Mouse (Mus musculus) kidney, embryonic 16.5 days (tissue): ENCODE measurements around the gene Clec4e. TPM values are rescaled to one million over a fixed set of nuclear protein-coding genes. Genes with fewer than 3 reads are reported as not detected.
"Not testable (repeated sequence)": the region's sequence is repeated elsewhere in the genome, so short reads cannot be mapped to it uniquely, and the experiment has no call there.

Source experiments
- ATAC-seq: fragments of 200-750 bp; cut with Nextera tagmentation; 2 replicates; pipeline ENCODE4 v1.8.0; 2017; ENCODE audit warnings: moderate TSS enrichment; ENCODE audit not compliant: low FRiP score, low TSS enrichment
- H3K27ac ChIP-seq: fragments of 300-500 bp; sonication (generic); 2 replicates; pipeline ENCODE4 v1.5.1; 2014; ENCODE audit warnings: low read length
- H3K27me3 ChIP-seq: fragments of 300-500 bp; sonication (generic); 2 replicates; pipeline ENCODE4 v1.6.1; 2014; ENCODE audit warnings: low read length, control low read depth, mixed read lengths; ENCODE audit not compliant: insufficient read depth
- H3K36me3 ChIP-seq: fragments of 300-500 bp; sonication (generic); 2 replicates; pipeline ENCODE4 v1.6.1; 2014; ENCODE audit warnings: low read length, control low read depth, mixed read lengths; ENCODE audit not compliant: insufficient read depth
- H3K4me1 ChIP-seq: fragments of 300-500 bp; sonication (generic); 2 replicates; pipeline ENCODE4 v1.6.1; 2014; ENCODE audit warnings: low read length, control low read depth, mixed read lengths; ENCODE audit not compliant: insufficient read depth
- H3K4me2 ChIP-seq: fragments of 300-500 bp; sonication (generic); replicated peaks from 2 replicates; pipeline ENCODE4 v1.6.1; 2014; ENCODE audit warnings: low read depth, low read length
- H3K4me3 ChIP-seq: fragments of 300-500 bp; sonication (generic); 2 replicates; pipeline ENCODE4 v1.5.1; 2014; ENCODE audit warnings: mild to moderate bottlenecking, low read length
- H3K9ac ChIP-seq: fragments of 300-500 bp; sonication (generic); replicated peaks from 2 replicates; pipeline ENCODE4 v1.6.1; 2014; ENCODE audit warnings: low read length
- H3K9me3 ChIP-seq: fragments of 300-500 bp; sonication (generic); 2 replicates; pipeline ENCODE4 v1.6.1; 2016; ENCODE audit warnings: low read length, control low read depth
- WGBS: fragments of 180-500 bp; shearing (Covaris S2); extraction: QIAGEN DNeasy Blood & Tissue Kit; methylation state at CpG from one replicate; pipeline ENCODE4 v1.1.7; 2014; 5-methylcytosine and 5-hydroxymethylcytosine counted together
- polyA plus RNA-seq: library from polyadenylated mRNA; unstranded; fragments of >200 nt; fragmentation: Nextera tagmentation; extraction: Ambion mirVana; gene quantifications from 2 replicates; pipeline ENCODE4 v1.2.1, GENCODE M21; 2015

Gene Clec4e
- polyA plus RNA-seq, 1 experiment from 2014 or later = 0.06 TPM

DNA sequence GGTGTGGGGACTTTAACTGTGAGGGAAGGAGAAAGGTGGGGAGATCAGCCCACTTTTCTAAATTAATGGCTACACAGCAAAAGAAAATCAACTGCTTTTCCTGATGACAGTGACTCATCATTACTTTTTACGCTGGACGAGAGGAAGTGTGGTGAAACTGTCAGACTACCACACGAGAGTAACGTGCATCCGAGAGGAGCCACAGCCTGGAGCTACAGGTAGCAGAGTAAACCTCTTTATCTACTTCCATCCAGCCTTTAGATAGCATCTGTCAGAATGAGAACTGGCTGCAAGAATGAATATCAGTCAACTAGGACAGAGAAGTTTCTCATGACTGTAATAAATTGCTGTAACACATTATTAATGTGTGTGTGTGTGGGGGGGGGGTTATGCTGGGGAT is 22.7 kb downstream of the Clec4e start:
- Histone ChIP-seq H3K27ac (no peak overlapping the region), H3K36me3 (no peaks in the 10 kb centered on the region), H3K4me2 (no peak overlapping the region), H3K4me1 (no peaks in the 10 kb centered on the region), H3K4me3 (no peak overlapping the region), H3K27me3 (no peaks in the 10 kb centered on the region), H3K9me3 (no peaks in the 10 kb centered on the region), H3K9ac (no peak overlapping the region)
- WGBS = 70% methylated on average over 5 of the region's 5 CpGs
- ATAC-seq = no peak

DNA sequence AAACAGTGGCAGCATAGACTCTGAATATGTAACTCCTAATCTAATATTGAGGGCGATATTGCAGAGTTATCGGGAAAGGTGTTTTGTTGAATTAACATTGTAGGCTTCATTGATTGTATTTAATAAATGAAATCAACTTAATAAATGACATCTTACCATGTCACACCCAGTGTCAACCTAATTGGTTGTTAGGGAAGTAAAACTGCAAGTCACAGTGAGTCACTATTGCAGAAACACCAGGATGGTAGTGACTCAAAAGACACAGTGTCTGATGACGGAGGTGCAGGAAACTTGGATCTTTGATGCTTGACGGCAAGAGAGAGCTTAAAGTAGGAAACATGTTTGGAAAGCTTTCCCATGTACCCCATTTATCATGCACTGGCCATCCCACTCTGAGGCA is 23.9 kb downstream of the Clec4e start:
- ATAC-seq = no peak
- H3K4me3 ChIP-seq = no peak overlapping the region

DNA sequence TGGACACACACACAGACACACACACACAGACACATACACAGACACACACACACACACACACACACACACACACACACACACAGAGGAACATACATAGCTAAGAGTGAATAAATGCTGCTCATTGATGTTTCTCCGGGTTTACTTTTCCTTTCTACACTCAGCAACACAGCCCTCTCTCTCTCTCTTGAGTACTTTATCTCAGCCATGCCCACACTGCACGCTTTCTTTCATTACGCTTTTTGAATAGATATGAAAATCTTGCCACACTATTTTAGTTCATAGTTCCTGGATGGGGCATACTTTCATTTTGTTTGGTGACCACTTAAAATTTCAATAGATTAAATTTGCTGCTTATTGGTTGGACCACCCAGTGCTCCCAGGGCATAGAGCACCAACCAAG is 25.5 kb downstream of the Clec4e start:
- 89% methylated on average over 3 of the region's 3 CpGs for WGBS
- H3K9me3 ChIP-seq = no peaks in the 10 kb centered on the region
- no peak overlapping the region for H3K4me2 ChIP-seq
- no peaks in the 10 kb centered on the region for H3K4me1 ChIP-seq
- H3K4me3 ChIP-seq = no peak overlapping the region
- ATAC-seq = no peak
- H3K36me3 ChIP-seq = no peaks in the 10 kb centered on the region
- no peak overlapping the region for H3K9ac ChIP-seq
- H3K27ac ChIP-seq = no peak overlapping the region
- no peaks in the 10 kb centered on the region for H3K27me3 ChIP-seq

More for the DNA sequence above, 23.9 kb downstream of the Clec4e start:
- Histone ChIP-seq H3K27ac (no peak overlapping the region), H3K4me2 (no peak overlapping the region), H3K36me3 (no peaks in the 10 kb centered on the region), H3K4me1 (no peaks in the 10 kb centered on the region), H3K9me3 (no peaks in the 10 kb centered on the region), H3K9ac (no peak overlapping the region), H3K27me3 (no peaks in the 10 kb centered on the region)
- WGBS = 90% methylated on average over 4 of the region's 4 CpGs

DNA sequence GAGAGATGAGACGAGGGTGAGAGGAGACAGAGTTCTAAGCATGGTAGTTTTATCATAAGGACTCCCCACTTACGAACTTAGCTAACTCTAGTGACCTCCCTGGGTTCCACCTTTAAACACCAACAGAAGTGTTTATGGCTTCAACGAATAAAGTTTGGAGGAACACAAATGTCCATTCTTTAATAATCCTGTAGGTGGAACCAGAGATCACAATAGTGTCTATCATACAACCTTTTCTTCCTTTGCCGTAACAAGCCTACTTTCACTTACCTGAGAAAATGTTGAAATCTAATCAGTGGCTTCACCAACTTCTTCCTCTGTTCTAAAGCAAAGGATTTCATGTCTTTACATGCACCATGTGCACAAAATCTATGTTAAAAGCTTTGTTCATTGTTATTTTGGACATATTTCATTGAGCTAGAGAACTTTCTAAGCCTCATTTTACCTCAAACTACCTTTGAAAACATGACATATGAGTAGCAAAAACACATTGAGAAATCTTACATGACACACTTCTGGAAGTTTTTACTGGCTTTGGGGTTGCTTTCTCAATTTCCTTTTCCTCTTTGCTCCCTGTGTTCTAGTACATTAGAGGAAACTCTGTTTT is 28.0 kb downstream of the Clec4e start, which contains the start of gene Clec4d:
TSS of gene Clec4d (plus strand) at position 557 of the 607 bp plus-strand sequence.
- WGBS = 67% methylated on average over 4 of the region's 4 CpGs
- no peaks in the 10 kb centered on the region for H3K4me1 ChIP-seq
- no peak within 1 kb of the TSS for H3K9ac ChIP-seq
- H3K4me3 ChIP-seq = no peak within 1 kb of the TSS
- no peaks in the 10 kb centered on the region for H3K27me3 ChIP-seq
- no peaks in the 10 kb centered on the region for H3K36me3 ChIP-seq
- no peak within 1 kb of the TSS for H3K27ac ChIP-seq
- no peaks in the 10 kb centered on the region for H3K9me3 ChIP-seq
- no peak for ATAC-seq
- H3K4me2 ChIP-seq = no peak within 1 kb of the TSS

DNA sequence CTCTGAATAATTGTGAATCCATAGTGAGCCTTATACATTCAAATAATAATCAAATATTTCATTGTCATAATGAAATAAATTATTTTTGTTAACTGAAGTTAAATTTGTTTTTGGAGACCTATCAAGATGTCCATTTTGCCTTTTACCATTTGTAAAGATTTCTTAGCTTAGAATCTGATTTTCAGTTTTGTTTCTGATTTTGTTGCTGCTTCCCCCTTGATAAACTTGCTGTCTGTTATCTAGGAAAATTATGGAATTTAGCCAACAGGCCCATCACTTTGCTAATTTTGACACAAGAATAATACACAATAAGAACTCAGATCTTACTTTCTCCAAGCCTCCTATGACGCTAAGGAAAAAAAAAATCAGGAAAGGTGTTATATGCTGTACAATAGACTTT is 28.8 kb downstream of the Clec4e start:
- Histone ChIP-seq H3K36me3 (no peaks in the 10 kb centered on the region), H3K9me3 (no peaks in the 10 kb centered on the region), H3K4me2 (no peak overlapping the region), H3K4me1 (no peaks in the 10 kb centered on the region), H3K9ac (no peak overlapping the region), H3K27me3 (no peaks in the 10 kb centered on the region), H3K27ac (no peak overlapping the region), H3K4me3 (no peak overlapping the region)
- WGBS = 84% methylated on average over 1 of the region's 1 CpGs
- ATAC-seq = no peak

DNA sequence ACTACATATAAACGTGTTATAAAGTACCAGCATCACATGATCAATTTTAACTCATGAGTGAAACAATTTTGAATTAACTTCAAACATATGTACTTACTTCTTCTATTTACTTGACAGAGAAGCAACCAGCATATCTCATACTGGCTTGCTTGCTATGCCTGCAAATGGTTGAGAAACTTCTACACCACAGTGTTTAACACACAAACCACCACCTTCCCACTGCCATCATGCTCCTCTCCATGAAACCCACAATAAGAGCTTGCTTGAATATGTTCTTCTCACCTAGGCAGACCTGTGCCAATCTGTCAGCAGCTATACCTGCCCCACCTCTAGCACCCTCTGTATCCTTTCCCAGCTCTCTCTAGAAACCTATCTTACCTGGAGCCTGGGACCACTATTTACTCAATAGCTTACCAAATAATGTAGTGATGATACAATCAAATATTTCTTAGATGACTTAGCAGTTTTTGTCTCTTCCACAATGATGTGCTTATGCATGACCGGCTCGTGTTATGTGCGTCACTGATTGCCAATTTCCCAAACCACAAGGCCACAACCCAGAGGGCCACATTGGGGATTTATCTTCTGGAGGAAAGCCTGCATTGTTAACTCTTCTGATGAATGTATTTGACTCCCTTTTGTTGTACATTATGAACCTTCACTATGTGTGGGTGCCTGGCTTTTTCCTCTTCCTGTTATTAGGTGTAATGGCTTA is 29.6 kb downstream of the Clec4e start:
- H3K9me3 ChIP-seq = no peaks in the 10 kb centered on the region
- H3K9ac ChIP-seq = no peak overlapping the region
- no peak overlapping the region for H3K4me3 ChIP-seq
- no peak overlapping the region for H3K27ac ChIP-seq
- H3K4me1 ChIP-seq = no peaks in the 10 kb centered on the region
- no peaks in the 10 kb centered on the region for H3K27me3 ChIP-seq
- no peak for ATAC-seq
- WGBS = 87% methylated on average over 4 of the region's 4 CpGs
- no peaks in the 10 kb centered on the region for H3K36me3 ChIP-seq
- H3K4me2 ChIP-seq = no peak overlapping the region

DNA sequence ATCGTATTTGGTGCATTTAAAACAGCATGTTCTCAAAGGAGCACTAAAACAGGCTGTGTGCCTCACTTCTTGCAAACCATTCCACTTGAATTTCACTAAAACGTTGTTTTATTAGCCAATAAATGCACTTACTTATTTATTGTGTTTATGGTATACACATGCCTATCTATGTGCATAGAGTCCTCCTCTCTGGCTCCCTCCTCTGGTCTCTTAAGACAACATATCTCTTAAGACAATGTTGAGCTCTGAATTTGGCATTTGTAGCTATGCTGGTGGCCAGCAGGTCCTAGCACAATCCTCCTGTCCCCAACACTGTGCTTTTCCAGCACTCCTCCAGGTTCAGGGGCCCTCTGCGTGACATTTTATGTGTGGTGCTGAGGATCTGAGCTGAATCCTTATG is 30.7 kb downstream of the Clec4e start:
- WGBS = 68% methylated on average over 3 of the region's 3 CpGs
- H3K4me2 ChIP-seq = no peak overlapping the region
- no peaks in the 10 kb centered on the region for H3K9me3 ChIP-seq
- ATAC-seq = no peak
- H3K9ac ChIP-seq = no peak overlapping the region
- H3K27ac ChIP-seq = no peak overlapping the region
- H3K4me3 ChIP-seq = no peak overlapping the region
- no peaks in the 10 kb centered on the region for H3K36me3 ChIP-seq
- no peaks in the 10 kb centered on the region for H3K4me1 ChIP-seq
- H3K27me3 ChIP-seq = no peaks in the 10 kb centered on the region

DNA sequence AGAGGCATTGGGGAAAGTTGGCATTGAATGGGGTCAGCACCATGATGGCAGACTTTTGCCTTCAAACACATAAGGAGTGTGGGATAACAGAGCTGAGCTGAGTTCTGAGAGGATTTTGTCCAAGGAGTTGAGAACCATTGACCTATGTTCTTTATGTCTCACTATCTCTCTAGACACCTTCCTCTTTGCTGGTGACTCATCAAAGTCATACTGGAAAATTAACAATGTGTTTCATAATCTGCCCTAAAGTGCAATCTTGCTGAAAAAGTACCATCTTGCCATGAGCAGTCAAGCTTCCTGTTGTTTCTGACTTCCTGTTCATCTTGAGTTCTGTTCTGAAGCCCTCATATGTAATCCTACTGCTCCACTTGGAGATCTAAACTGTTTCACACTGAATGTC is 36.9 kb downstream of the Clec4e start:
- Histone ChIP-seq H3K27ac (no peak overlapping the region), H3K27me3 (no peaks in the 10 kb centered on the region), H3K4me1 (no peaks in the 10 kb centered on the region), H3K36me3 (no peaks in the 10 kb centered on the region), H3K9me3 (no peaks in the 10 kb centered on the region), H3K4me3 (no peak overlapping the region), H3K9ac (no peak overlapping the region), H3K4me2 (no peak overlapping the region)
- no peak for ATAC-seq

DNA sequence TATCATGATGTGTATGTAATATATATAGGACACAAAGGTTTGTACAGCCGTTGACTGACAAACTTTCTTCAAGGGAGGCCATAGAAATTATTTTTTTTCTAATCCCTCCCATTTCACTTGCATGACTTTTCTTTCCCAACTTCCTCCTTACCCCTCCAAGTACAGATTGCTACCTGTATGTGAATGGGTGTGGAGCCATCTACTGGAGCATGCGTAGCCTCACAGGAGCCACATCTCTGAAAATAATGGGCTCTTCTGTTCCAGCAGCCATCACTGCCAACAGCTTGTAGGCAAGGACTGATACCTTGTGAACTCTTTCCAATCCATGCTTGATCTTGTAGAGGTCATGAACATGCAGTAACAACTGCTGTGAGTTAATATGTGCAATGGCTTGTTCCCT is 40.8 kb downstream of the Clec4e start:
- WGBS = 84% methylated on average over 2 of the region's 2 CpGs
- not testable (repeated sequence) for ATAC-seq

DNA sequence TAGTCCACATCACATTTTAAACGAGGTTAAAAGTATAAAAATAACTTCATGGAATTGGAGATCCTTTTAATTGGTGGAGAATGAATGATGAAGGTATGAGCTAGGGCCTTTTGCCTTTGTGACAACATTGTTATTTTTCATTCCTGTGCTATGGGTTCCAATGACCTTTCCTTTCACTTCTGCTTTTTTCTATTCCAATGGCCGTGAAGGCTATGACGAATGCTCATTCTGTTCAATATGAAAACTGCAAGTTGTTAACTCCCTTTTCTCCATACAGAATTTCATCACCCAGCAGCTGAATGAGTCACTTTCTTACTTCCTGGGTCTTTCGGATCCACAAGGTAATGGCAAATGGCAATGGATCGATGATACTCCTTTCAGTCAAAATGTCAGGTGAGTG is 45.5 kb downstream of the Clec4e start:
- Histone ChIP-seq H3K36me3 (no peaks in the 10 kb centered on the region), H3K27ac (no peak overlapping the region), H3K9me3 (no peaks in the 10 kb centered on the region), H3K4me1 (no peaks in the 10 kb centered on the region), H3K27me3 (no peaks in the 10 kb centered on the region), H3K4me2 (no peak overlapping the region), H3K4me3 (no peak overlapping the region), H3K9ac (no peak overlapping the region)
- 82% methylated on average over 5 of the region's 5 CpGs for WGBS
- ATAC-seq = no peak

More for the DNA sequence above, 40.8 kb downstream of the Clec4e start:
- H3K9me3 ChIP-seq, H3K4me3 ChIP-seq, H3K27me3 ChIP-seq, H3K27ac ChIP-seq, H3K4me2 ChIP-seq, H3K36me3 ChIP-seq, H3K4me1 ChIP-seq, H3K9ac ChIP-seq: not testable (repeated sequence)
